Mouse (Mus musculus) G1E (cell line): Measurements from ENCODE around the gene Adat1. TPM values are rescaled to one million over a fixed set of nuclear protein-coding genes. Genes with fewer than 3 reads are reported as not detected.
A peak's percentile ranks its signal among the peaks of the same experiment; 100 is the strongest.

Experiments used
- ATAC-seq: 2 replicates; pipeline ENCODE4 v1.8.0; 2016; ENCODE audit warnings: mild to moderate bottlenecking; ENCODE audit not compliant: insufficient number of reproducible peaks, poor library complexity, low FRiP score, severe bottlenecking; ENCODE audit errors: extremely low read depth
- DNase-seq: peaks from one replicate; pipeline ENCODE4 v3.0.0; 2012; ENCODE audit warnings: low spot score
- H3K27me3 ChIP-seq: 2 replicates; pipeline ENCODE4 v1.6.1; 2012; ENCODE audit warnings: mild to moderate bottlenecking, low read length, inconsistent platforms; ENCODE audit not compliant: insufficient read depth
- H3K36me3 ChIP-seq: replicated peaks from 2 replicates; pipeline ENCODE3; 2012; ENCODE audit warnings: mild to moderate bottlenecking, inconsistent platforms
- H3K4me1 ChIP-seq: 2 replicates; pipeline ENCODE4 v1.6.1; 2012; ENCODE audit warnings: low read depth, low read length, inconsistent platforms, mixed read lengths; ENCODE audit not compliant: insufficient read depth
- H3K4me3 ChIP-seq: 2 replicates; pipeline ENCODE4 v1.5.1; 2012; ENCODE audit warnings: low read depth, mild to moderate bottlenecking, inconsistent platforms, low read length, moderate library complexity, mixed read lengths
- H3K9me3 ChIP-seq: replicated peaks from 2 replicates; pipeline ENCODE4 v1.6.1; 2012; ENCODE audit warnings: inconsistent platforms
- CTCF ChIP-seq: IDR thresholded peaks from 2 replicates; pipeline ENCODE4 v1.5.1; 2012; ENCODE audit warnings: low read depth, low read length, inconsistent platforms, mixed read lengths
- GATA1 ChIP-seq: IDR thresholded peaks from 2 replicates; pipeline ENCODE4 v1.6.1; 2012; ENCODE audit warnings: borderline replicate concordance, low read length, inconsistent platforms, mixed read lengths
- GATA2 ChIP-seq: IDR thresholded peaks from 2 replicates; pipeline ENCODE4 v1.6.1; 2012; ENCODE audit warnings: low read depth, low read length, inconsistent platforms, borderline replicate concordance
- POLR2AphosphoS5 ChIP-seq: IDR thresholded peaks from 2 replicates; pipeline ENCODE4 v1.6.1; 2012; ENCODE audit warnings: low read depth, low read length, inconsistent platforms; ENCODE audit not compliant: insufficient replicate concordance
- TAL1 ChIP-seq: conservative IDR thresholded peaks from 2 replicates; pipeline ENCODE4 v1.6.1; 2012; ENCODE audit warnings: low read depth, low read length, inconsistent platforms, mixed read lengths
- polyA plus RNA-seq: library from polyadenylated mRNA; stranded (reverse); fragments of >175 nt; gene quantifications from 2 replicates; pipeline ENCODE4 v1.2.3, GENCODE M21; 2012
- total RNA-seq, 2 experiments: library from RNA; stranded (forward) in 1 of 2; stranded (reverse) in 1 of 2; fragments of 200-1000 nt in 1 of 2; fragments of >200 nt in 1 of 2; fragmentation: Nextera tagmentation in 1 of 2; gene quantifications; 2 replicates each; pipeline ENCODE4 v1.2.3; 2014 to 2017

The Adat1 gene
- total and polyA plus RNA-seq, 3 experiments = 3.3 to 20.1 (median 8.2) TPM

GRCm38 (mm10) chr8:111931721-111932120 lies 60.4 kb downstream of the Adat1 start:
- ATAC-seq = no peak

GRCm38 (mm10) chr8:111929648-111930344 lies 62.3 kb downstream of the Adat1 start:
- TF ChIP-seq CTCF (no peak), TAL1 (peak; percentile 73)
- Histone ChIP-seq H3K9me3 (no peaks in the 10 kb centered on the region), H3K27me3 (no peaks in the 10 kb centered on the region), H3K36me3 (peaks cover 5% of the 10 kb centered on the region), H3K4me3 (peak overlapping the region; percentile 53; the same call in 1 of the 2 replicates), H3K4me1 (peaks cover 62% of the 10 kb centered on the region)
- ATAC-seq (peak; percentile 76), DNase-seq (peak; percentile 75)

More at GRCm38 (mm10) chr8:111931721-111932120, 60.4 kb downstream of the Adat1 start:
- no peak overlapping the region for H3K4me3 ChIP-seq
- TF ChIP-seq TAL1 = no peak
- TF ChIP-seq GATA1 = no peak
- no peak for TF ChIP-seq GATA2
- no peak for TF ChIP-seq POLR2AphosphoS5
- TF ChIP-seq CTCF = no peak
- DNase-seq = no peak
- H3K4me1 ChIP-seq = peaks cover 62% of the 10 kb centered on the region
- no peaks in the 10 kb centered on the region for H3K9me3 ChIP-seq
- peaks cover 5% of the 10 kb centered on the region for H3K36me3 ChIP-seq
- H3K27me3 ChIP-seq = no peaks in the 10 kb centered on the region

GRCm38 (mm10) chr8:111924976-111925375 lies 67.1 kb downstream of the Adat1 start:
- Histone ChIP-seq H3K4me3 (no peak overlapping the region), H3K36me3 (peaks cover 2% of the 10 kb centered on the region), H3K27me3 (no peaks in the 10 kb centered on the region), H3K9me3 (no peaks in the 10 kb centered on the region), H3K4me1 (peaks cover 28% of the 10 kb centered on the region)
- ATAC-seq (no peak), DNase-seq (no peak)
- TF ChIP-seq CTCF (no peak), TAL1 (no peak), GATA1 (no peak), GATA2 (no peak)

DNA sequence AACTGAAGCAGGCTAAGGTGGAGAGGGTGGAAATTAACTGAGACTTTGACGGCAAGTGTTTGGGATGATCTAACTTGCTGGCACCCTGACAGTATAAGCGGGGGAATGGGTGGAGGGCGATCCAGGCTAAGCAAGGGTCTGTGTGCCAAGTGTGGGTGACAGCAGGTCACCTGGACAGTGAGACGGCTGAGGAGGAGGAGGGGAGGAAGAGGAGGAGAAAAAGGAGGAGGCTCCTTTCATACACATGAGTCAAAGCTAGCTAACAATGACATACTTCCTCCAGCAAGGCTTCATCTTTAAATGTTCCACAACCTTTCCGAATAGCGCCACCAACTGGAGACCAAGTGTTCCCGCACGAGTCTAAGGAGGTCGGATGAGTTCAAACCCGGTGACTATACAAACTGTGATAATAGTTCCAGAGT lies 68.7 kb downstream of the Adat1 start:
- Histone ChIP-seq H3K27me3 (no peaks in the 10 kb centered on the region), H3K36me3 (peaks cover 3% of the 10 kb centered on the region), H3K4me3 (no peak overlapping the region), H3K9me3 (no peaks in the 10 kb centered on the region), H3K4me1 (peaks cover 14% of the 10 kb centered on the region)
- TF ChIP-seq CTCF (peak; percentile 44; the same call in 1 of the 2 replicates), POLR2AphosphoS5 (no peak)
- ATAC-seq (0 out of 2 replicates have a peak, but pooled peaks have one; percentile 15), DNase-seq (no peak)

- Histone ChIP-seq H3K4me3 (no peak overlapping the region), H3K36me3 (peaks cover 12% of the 10 kb centered on the region), H3K27me3 (no peaks in the 10 kb centered on the region), H3K9me3 (no peaks in the 10 kb centered on the region), H3K4me1 (peaks cover 14% of the 10 kb centered on the region)
- TF ChIP-seq GATA2 (no peak), TAL1 (no peak), CTCF (no peak)
- DNase-seq (no peak), ATAC-seq (no peak)
These were observed 71.1 kb downstream of the Adat1 start for GRCm38 (mm10) chr8:111920971-111921370.

GRCm38 (mm10) chr8:111919663-111920062 lies 72.4 kb downstream of the Adat1 start:
- no peak for TF ChIP-seq POLR2AphosphoS5
- no peak for TF ChIP-seq GATA1
- no peak for TF ChIP-seq TAL1
- TF ChIP-seq GATA2 = no peak
- TF ChIP-seq CTCF = no peak
- H3K9me3 ChIP-seq = no peaks in the 10 kb centered on the region
- ATAC-seq = no peak

More at GRCm38 (mm10) chr8:111919663-111920062, 72.4 kb downstream of the Adat1 start:
- Histone ChIP-seq H3K36me3 (peaks cover 12% of the 10 kb centered on the region), H3K27me3 (no peaks in the 10 kb centered on the region), H3K4me1 (peaks cover 7% of the 10 kb centered on the region), H3K4me3 (no peak overlapping the region)
- DNase-seq = no peak

Other genes with a start within 250 kb of the Adat1 start
- 0.68 and 1.1 TPM in 2 replicates for gene Bcar1, start 248.5 kb downstream of the Adat1 start, total RNA-seq (2014; fragmentation: Nextera tagmentation)
- gene Bcar1, start 248.5 kb downstream of the Adat1 start, total RNA-seq (2017) = 1.0 and 1.2 TPM in 2 replicates
- gene Bcar1, start 248.5 kb downstream of the Adat1 start, polyA plus RNA-seq = 0.28 and 0.39 TPM in 2 replicates
- 140 and 160 TPM in 2 replicates for gene Cfdp1, start 138.0 kb downstream of the Adat1 start, total RNA-seq (2014; fragmentation: Nextera tagmentation)
- 214 and 229 TPM in 2 replicates for gene Cfdp1, start 138.0 kb downstream of the Adat1 start, total RNA-seq (2017)
- 20.7 and 26.1 TPM in 2 replicates for gene Cfdp1, start 138.0 kb downstream of the Adat1 start, polyA plus RNA-seq
- gene Tmem170, start 115.6 kb downstream of the Adat1 start, total RNA-seq (2014; fragmentation: Nextera tagmentation) = 10.2 and 12.5 TPM in 2 replicates
- gene Tmem170, start 115.6 kb downstream of the Adat1 start, total RNA-seq (2017) = 2.8 and 3.2 TPM in 2 replicates
- 0.51 and 0.52 TPM in 2 replicates for gene Tmem170, start 115.6 kb downstream of the Adat1 start, polyA plus RNA-seq
- not detected in 2 replicates for gene Chst5, start 81.9 kb downstream of the Adat1 start, total RNA-seq (2014; fragmentation: Nextera tagmentation)
- gene Chst5, start 81.9 kb downstream of the Adat1 start, total RNA-seq (2017) = 0.05 TPM in 1 of 2 replicates, not detected in the other
- gene Chst5, start 81.9 kb downstream of the Adat1 start, polyA plus RNA-seq = not detected in 2 replicates
- gene Tmem231, start 58.4 kb downstream of the Adat1 start, total RNA-seq (2014; fragmentation: Nextera tagmentation) = 10.7 and 15.2 TPM in 2 replicates
- 7.0 and 8.9 TPM in 2 replicates for gene Tmem231, start 58.4 kb downstream of the Adat1 start, total RNA-seq (2017)
- gene Tmem231, start 58.4 kb downstream of the Adat1 start, polyA plus RNA-seq = 8.8 and 9.1 TPM in 2 replicates
- 36.6 and 43.8 TPM in 2 replicates for gene Gabarapl2, start 51.6 kb downstream of the Adat1 start, total RNA-seq (2014; fragmentation: Nextera tagmentation)
- gene Gabarapl2, start 51.6 kb downstream of the Adat1 start, total RNA-seq (2017) = 50.4 and 53.7 TPM in 2 replicates
- 2.1 and 3.7 TPM in 2 replicates for gene Gabarapl2, start 51.6 kb downstream of the Adat1 start, polyA plus RNA-seq
- gene Kars, start 19.0 kb upstream of the Adat1 start, total RNA-seq (2014; fragmentation: Nextera tagmentation) = 184 TPM in 2 replicates
- 177 TPM in 2 replicates for gene Kars, start 19.0 kb upstream of the Adat1 start, total RNA-seq (2017)
- gene Kars, start 19.0 kb upstream of the Adat1 start, polyA plus RNA-seq = 87.8 and 113 TPM in 2 replicates
- 18.4 and 26.1 TPM in 2 replicates for gene Terf2ip, start 19.1 kb upstream of the Adat1 start, total RNA-seq (2014; fragmentation: Nextera tagmentation)
- 18.1 and 20.6 TPM in 2 replicates for gene Terf2ip, start 19.1 kb upstream of the Adat1 start, total RNA-seq (2017)
- 8.7 and 10.8 TPM in 2 replicates for gene Terf2ip, start 19.1 kb upstream of the Adat1 start, polyA plus RNA-seq
- not detected in 2 replicates for gene Gm6793, start 22.7 kb upstream of the Adat1 start, total RNA-seq (2014; fragmentation: Nextera tagmentation)
- gene Gm6793, start 22.7 kb upstream of the Adat1 start, total RNA-seq (2017) = 0.06 and 0.11 TPM in 2 replicates
- 0.24 TPM in 1 of 2 replicates, not detected in the other for gene Gm6793, start 22.7 kb upstream of the Adat1 start, polyA plus RNA-seq